Mouse (Mus musculus) embryonic facial prominence, embryonic 10.5 days (tissue): Measurements from ENCODE around the gene Capza2. TPM values are rescaled to one million over a fixed set of nuclear protein-coding genes. Genes with fewer than 3 reads are reported as not detected.

Experiments used
- DNase-seq: peaks from one replicate; pipeline ENCODE4 v3.0.0-alpha.2; 2017; ENCODE audit warnings: low spot score
- H3K27ac ChIP-seq: fragments of 300-500 bp; sonication (generic); replicated peaks from 2 replicates; pipeline ENCODE4 v1.5.1; 2016; ENCODE audit warnings: mild to moderate bottlenecking
- H3K27me3 ChIP-seq: fragments of 300-500 bp; sonication (generic); replicated peaks from 2 replicates; pipeline ENCODE4 v1.6.1; 2016; ENCODE audit warnings: low read depth, mild to moderate bottlenecking; ENCODE audit not compliant: poor library complexity, severe bottlenecking
- H3K36me3 ChIP-seq: fragments of 300-500 bp; sonication (generic); replicated peaks from 2 replicates; pipeline ENCODE4 v1.6.1; 2016; ENCODE audit warnings: mild to moderate bottlenecking, moderate library complexity
- H3K4me1 ChIP-seq: fragments of 300-500 bp; sonication (generic); 2 replicates; pipeline ENCODE4 v1.6.1; 2016
- H3K4me3 ChIP-seq: fragments of 300-500 bp; sonication (generic); 2 replicates; pipeline ENCODE4 v1.5.1; 2016; ENCODE audit warnings: mild to moderate bottlenecking, moderate library complexity
- H3K9me3 ChIP-seq: fragments of 300-500 bp; sonication (generic); 2 replicates; pipeline ENCODE4 v1.6.1; 2016; ENCODE audit warnings: mild to moderate bottlenecking
- WGBS: fragments of 180-500 bp; shearing (Covaris S2); methylation state at CpG from one replicate; pipeline ENCODE4 v1.1.7; 2016; 5-methylcytosine and 5-hydroxymethylcytosine counted together
- polyA plus RNA-seq: library from polyadenylated mRNA; unstranded; fragments of >200 nt; fragmentation: Nextera tagmentation; extraction: Ambion mirVana; gene quantifications from 2 replicates; pipeline ENCODE4 v1.2.1, GENCODE M21; 2016

Gene Capza2
- 192 and 199 TPM in 2 replicates for polyA plus RNA-seq

DNA sequence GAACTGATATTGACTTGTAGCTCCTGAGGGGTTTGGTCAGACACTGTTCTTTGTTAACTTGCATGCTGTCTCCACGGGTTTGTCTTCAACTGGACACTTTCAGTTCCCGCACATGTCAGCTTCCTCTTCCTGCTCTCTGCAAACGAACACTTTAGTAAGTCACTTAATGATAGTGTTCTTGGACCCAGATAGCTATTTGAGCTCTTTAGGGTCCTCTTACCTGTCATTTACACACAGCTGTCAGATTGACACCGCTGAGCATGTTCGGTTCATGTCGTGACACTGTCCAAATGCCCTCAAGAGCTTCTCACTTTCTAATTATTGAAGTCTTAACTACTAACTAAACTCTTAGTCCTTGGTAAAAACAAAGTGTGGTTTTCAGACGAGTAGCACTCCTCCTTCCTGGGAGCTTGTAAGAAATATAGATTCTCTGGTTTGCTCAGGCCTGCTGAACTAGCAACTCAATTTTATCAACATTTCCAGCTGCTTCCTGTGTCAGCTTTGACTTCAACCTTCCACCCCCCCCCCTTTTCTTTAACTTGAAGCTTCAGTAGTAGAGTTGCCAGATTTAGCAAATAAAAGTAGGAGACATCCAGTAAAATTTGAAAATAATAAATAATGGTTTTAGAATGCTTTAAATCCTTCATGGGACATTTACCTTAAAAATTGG, at the start of gene Capza2:
Gene Capza2, plus strand, starts transcription at position 620 of the 670 bp plus-strand sequence.
- peak within 1 kb of the TSS; percentile 98 for H3K27ac ChIP-seq
- H3K4me1 ChIP-seq, result peaks cover 16% of the 10 kb centered on the region
- no peak for DNase-seq
- H3K4me3 ChIP-seq, result peak within 1 kb of the TSS; percentile 90
- WGBS, result 77% methylated on average over 7 of the region's 7 CpGs
- 0 out of 2 replicates have a peak, but pooled peaks cover under 1% of the 10 kb centered on the region for H3K9me3 ChIP-seq
- H3K36me3 ChIP-seq, result peaks cover 3% of the 10 kb centered on the region
- no peaks in the 10 kb centered on the region; the same call in 1 of the 2 replicates for H3K27me3 ChIP-seq

- Histone ChIP-seq H3K9me3 (peaks cover 6% of the 10 kb centered on the region; the same call in 1 of the 2 replicates), H3K4me1 (0 out of 2 replicates have a peak, but pooled peaks cover 6% of the 10 kb centered on the region), H3K36me3 (no peaks in the 10 kb centered on the region), H3K4me3 (no peak overlapping the region), H3K27me3 (no peaks in the 10 kb centered on the region), H3K27ac (no peak overlapping the region)
- 35% methylated on average over 16 of the region's 16 CpGs for WGBS
- peak; percentile 76 for DNase-seq
Observed at GRCm38 (mm10) chr6:17589049-17589952, 46.7 kb upstream of the Capza2 start.

DNA sequence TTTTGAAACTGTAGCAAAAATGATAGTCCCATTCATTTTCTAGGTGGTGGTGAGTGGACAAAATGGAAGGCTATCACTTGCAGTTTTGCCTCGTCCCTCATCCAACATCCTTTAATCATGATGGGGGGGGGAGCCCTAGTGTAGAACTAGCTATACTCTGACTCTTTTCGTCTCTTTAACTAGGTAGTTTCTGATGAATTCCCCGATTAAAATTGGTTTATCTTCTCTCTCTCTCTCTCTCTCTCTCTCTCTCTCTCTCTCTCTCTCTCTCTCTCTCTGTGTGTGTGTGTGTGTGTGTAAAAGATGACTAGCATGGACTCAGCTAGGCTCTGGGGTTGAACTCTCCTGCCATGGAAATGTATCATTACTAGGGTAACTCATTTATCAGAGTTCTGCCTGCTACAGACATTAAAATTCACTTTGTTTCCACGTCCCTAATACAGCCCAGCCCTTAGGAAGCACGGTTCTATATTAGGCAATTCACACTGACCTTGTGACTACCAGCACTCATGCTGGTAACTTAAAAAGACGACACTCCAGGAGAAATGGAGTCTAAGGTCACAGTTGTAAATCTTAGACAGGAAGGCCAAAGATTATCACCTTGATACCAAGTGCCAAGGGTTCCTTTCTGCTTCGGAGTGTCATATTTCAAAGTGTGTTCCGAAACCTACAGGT, 45.9 kb upstream of the Capza2 start:
- no peaks in the 10 kb centered on the region for H3K36me3 ChIP-seq
- no peak overlapping the region for H3K4me3 ChIP-seq
- H3K4me1 ChIP-seq, result 0 out of 2 replicates have a peak, but pooled peaks cover 6% of the 10 kb centered on the region
- no peak for DNase-seq
- H3K9me3 ChIP-seq, result peaks cover 6% of the 10 kb centered on the region; the same call in 1 of the 2 replicates
- 54% methylated on average over 8 of the region's 8 CpGs for WGBS
- no peak overlapping the region for H3K27ac ChIP-seq
- H3K27me3 ChIP-seq, result no peaks in the 10 kb centered on the region

DNA sequence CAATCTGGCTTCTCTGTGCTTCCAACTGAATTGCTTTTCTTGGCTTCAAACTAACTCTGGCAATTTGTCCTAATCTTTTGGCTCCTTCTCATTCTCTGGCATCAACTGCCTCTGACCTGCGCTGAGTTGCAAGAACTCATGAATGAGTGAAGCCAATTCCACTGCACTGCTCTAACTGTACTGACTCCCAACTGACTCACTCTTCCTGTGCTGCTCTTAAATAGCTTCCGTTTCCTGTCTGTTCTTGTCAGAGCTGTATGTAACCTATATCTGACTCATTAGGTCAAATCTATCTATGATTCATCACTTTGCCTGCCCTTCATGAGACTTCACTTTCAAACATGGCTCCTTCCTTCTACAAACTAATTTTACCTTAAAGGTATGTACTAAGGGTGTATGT, 42.1 kb upstream of the Capza2 start:
- WGBS, result 93% methylated on average over 2 of the region's 2 CpGs
- no peaks in the 10 kb centered on the region for H3K27me3 ChIP-seq
- no peaks in the 10 kb centered on the region for H3K36me3 ChIP-seq
- no peak overlapping the region for H3K4me3 ChIP-seq
- H3K9me3 ChIP-seq, result peaks cover 6% of the 10 kb centered on the region; the same call in 1 of the 2 replicates
- no peak for DNase-seq
- H3K27ac ChIP-seq, result no peak overlapping the region
- H3K4me1 ChIP-seq, result 0 out of 2 replicates have a peak, but pooled peaks cover 5% of the 10 kb centered on the region

- no peak for DNase-seq
- no peak overlapping the region for H3K27ac ChIP-seq
- WGBS, result 89% methylated on average over 11 of the region's 11 CpGs
- H3K4me3 ChIP-seq, result no peak overlapping the region
- H3K36me3 ChIP-seq, result no peaks in the 10 kb centered on the region
- no peaks in the 10 kb centered on the region for H3K4me1 ChIP-seq
- peaks cover 6% of the 10 kb centered on the region; the same call in 1 of the 2 replicates for H3K9me3 ChIP-seq
- no peaks in the 10 kb centered on the region for H3K27me3 ChIP-seq
Observed at GRCm38 (mm10) chr6:17595712-17596462, 40.1 kb upstream of the Capza2 start.

- no peaks in the 10 kb centered on the region for H3K4me1 ChIP-seq
- 90% methylated on average over 5 of the region's 5 CpGs for WGBS
- H3K36me3 ChIP-seq, result no peaks in the 10 kb centered on the region
- H3K27ac ChIP-seq, result no peak overlapping the region
- no peak for DNase-seq
- H3K4me3 ChIP-seq, result no peak overlapping the region
- no peaks in the 10 kb centered on the region for H3K9me3 ChIP-seq
- no peaks in the 10 kb centered on the region for H3K27me3 ChIP-seq
Observed at GRCm38 (mm10) chr6:17599373-17599772, 36.7 kb upstream of the Capza2 start.

DNA sequence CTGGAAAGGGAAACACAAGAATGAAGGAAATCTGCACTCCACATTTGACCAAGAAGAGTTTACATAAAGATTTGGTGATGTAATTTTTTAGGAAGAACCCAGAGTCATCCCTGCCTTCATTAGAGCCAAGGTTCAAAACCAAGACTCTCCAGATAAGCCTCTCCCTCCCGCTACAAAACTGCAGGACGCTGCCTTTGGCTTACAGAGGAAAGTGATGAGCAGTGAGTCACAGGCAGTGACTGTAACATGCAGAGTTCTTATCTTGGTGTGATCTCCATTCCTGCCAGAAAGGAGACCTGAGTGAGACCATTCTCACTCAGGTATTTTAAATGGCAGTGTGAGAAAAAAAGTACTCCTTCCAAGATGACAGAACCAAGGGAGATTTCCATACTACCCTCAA, 34.5 kb upstream of the Capza2 start:
- H3K36me3 ChIP-seq, result no peaks in the 10 kb centered on the region
- no peaks in the 10 kb centered on the region for H3K27me3 ChIP-seq
- no peak for DNase-seq
- no peaks in the 10 kb centered on the region for H3K4me1 ChIP-seq
- WGBS, result 64% methylated on average over 2 of the region's 2 CpGs
- no peak overlapping the region for H3K27ac ChIP-seq
- no peaks in the 10 kb centered on the region for H3K9me3 ChIP-seq
- H3K4me3 ChIP-seq, result no peak overlapping the region

DNA sequence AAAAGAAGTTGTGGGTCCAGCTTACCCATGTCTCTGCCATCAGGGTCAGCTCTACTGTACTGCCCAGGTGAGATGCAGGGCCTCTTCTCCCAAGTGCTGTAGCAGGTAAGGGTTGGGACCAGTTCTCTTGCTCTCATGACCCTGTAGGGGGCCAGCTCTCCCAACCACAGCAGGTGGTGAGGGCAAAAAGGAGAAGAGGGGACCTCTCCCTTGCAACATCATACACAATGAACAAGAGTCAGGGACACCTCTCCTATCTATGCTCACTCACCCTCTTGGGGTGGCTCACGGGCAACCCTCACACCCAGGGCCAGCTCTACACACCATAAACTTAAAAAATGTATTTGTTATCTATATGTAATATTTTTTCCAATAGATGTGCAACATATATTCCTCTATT, 29.1 kb upstream of the Capza2 start:
- H3K4me1 ChIP-seq, result no peaks in the 10 kb centered on the region
- 95% methylated on average over 1 of the region's 1 CpGs for WGBS
- H3K27ac ChIP-seq, result no peak overlapping the region
- DNase-seq, result no peak
- H3K4me3 ChIP-seq, result no peak overlapping the region
- no peaks in the 10 kb centered on the region for H3K36me3 ChIP-seq
- H3K9me3 ChIP-seq, result no peaks in the 10 kb centered on the region
- H3K27me3 ChIP-seq, result no peaks in the 10 kb centered on the region

- H3K27ac ChIP-seq, result no peak overlapping the region
- no peak for DNase-seq
- 87% methylated on average over 11 of the region's 11 CpGs for WGBS
- H3K27me3 ChIP-seq, result no peaks in the 10 kb centered on the region
- H3K4me3 ChIP-seq, result no peak overlapping the region
- no peaks in the 10 kb centered on the region for H3K4me1 ChIP-seq
- H3K36me3 ChIP-seq, result no peaks in the 10 kb centered on the region
- H3K9me3 ChIP-seq, result no peaks in the 10 kb centered on the region
Observed at GRCm38 (mm10) chr6:17611352-17612010, 24.6 kb upstream of the Capza2 start.

DNA sequence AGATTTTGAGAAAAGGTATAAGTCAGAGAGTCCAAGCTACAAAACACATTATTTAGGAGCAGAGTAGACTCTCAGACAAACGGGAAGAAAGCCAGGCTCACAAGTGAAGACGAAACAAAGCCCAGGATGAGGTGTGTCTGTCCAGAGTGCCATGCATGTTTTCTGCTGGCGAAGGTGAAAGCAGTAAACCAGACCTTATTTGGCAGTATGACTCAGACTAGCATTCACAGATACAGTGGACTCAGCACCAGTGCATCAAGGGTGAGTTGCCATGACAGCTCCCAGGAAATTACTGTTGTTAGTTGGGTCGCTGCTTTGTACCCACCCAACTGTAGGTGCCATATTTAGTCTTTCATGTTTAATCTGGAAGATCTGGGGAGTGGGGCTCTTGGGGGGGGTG, 23.4 kb upstream of the Capza2 start:
- H3K27me3 ChIP-seq, result no peaks in the 10 kb centered on the region
- no peak overlapping the region for H3K27ac ChIP-seq
- no peaks in the 10 kb centered on the region for H3K9me3 ChIP-seq
- no peak for DNase-seq
- whole genome bisulfite sequencing, result 86% methylated on average over 4 of the region's 4 CpGs
- H3K36me3 ChIP-seq, result no peaks in the 10 kb centered on the region
- H3K4me1 ChIP-seq, result no peaks in the 10 kb centered on the region
- H3K4me3 ChIP-seq, result no peak overlapping the region

DNA sequence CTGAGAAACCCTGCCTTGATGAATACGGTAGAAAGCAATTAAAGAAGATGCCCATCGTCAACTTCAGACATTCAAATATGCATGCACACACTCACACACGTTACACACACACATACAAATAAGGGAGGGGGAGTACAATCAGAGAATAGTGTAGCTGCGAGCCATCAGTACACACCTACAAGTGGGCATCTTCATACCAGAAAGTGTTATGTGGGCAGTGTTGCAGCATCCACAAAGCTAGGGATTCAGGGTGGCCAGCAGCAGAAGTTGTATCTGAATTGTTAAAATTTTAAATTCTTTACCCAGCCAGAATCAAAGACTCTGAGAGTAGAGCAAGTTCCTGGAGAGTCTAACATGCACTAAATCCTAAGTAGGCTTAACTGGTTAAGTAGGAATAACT, 15.2 kb upstream of the Capza2 start:
- Histone ChIP-seq H3K9me3 (no peaks in the 10 kb centered on the region), H3K27me3 (no peaks in the 10 kb centered on the region), H3K4me3 (no peak overlapping the region), H3K27ac (no peak overlapping the region), H3K4me1 (no peaks in the 10 kb centered on the region), H3K36me3 (no peaks in the 10 kb centered on the region)
- 88% methylated on average over 4 of the region's 4 CpGs for WGBS
- DNase-seq, result no peak
